Mouse (Mus musculus) erythroblast, embryonic 14.5 days (primary cell): Measurements from ENCODE around the gene Qtrt2.

Experiments used
- GATA1 ChIP-seq: IDR thresholded peaks from 2 replicates; pipeline ENCODE4 v1.6.1; 2012; ENCODE audit warnings: low read length, inconsistent platforms, mixed read lengths
- TAL1 ChIP-seq: IDR thresholded peaks from 3 replicates; pipeline ENCODE4 v1.6.1; 2012; ENCODE audit warnings: low read length, inconsistent platforms, mixed read lengths

- TF ChIP-seq GATA1 (no peak), TAL1 (no peak)
Observed at GRCm38 (mm10) chr16:43951591-43951990, 25.0 kb upstream of the Qtrt2 start.
